Mouse (Mus musculus): ENCODE results near the gene Car10. TPM values are rescaled to one million over a fixed set of nuclear protein-coding genes. Genes with fewer than 3 reads are reported as not detected.
"Not testable (repeated sequence)": the region's sequence is repeated elsewhere in the genome, so short reads cannot be mapped to it uniquely, and the experiment has no call there.

The Car10 gene
- polyA plus RNA-seq, 1 experiment from 2014 or later: 12.5 TPM

GRCm38 (mm10) chr11:93337756-93338155, 239.9 kb downstream of the Car10 start:
- H3K36me3 ChIP-seq: no peaks in the 10 kb centered on the region
- 82% methylated on average over 3 of the region's 3 CpGs for WGBS
- H3K4me2 ChIP-seq (replicated peaks): no peak overlapping the region
- no peak for ATAC-seq (ENCODE audit: low FRiP score, low read depth)
- no peak overlapping the region for H3K4me3 ChIP-seq
- H3K9me3 ChIP-seq: no peaks in the 10 kb centered on the region
- H3K27ac ChIP-seq: no peak overlapping the region
- no peak overlapping the region for H3K9ac ChIP-seq
- no peaks in the 10 kb centered on the region for H3K4me1 ChIP-seq
- H3K27me3 ChIP-seq (replicated peaks): no peaks in the 10 kb centered on the region

DNA sequence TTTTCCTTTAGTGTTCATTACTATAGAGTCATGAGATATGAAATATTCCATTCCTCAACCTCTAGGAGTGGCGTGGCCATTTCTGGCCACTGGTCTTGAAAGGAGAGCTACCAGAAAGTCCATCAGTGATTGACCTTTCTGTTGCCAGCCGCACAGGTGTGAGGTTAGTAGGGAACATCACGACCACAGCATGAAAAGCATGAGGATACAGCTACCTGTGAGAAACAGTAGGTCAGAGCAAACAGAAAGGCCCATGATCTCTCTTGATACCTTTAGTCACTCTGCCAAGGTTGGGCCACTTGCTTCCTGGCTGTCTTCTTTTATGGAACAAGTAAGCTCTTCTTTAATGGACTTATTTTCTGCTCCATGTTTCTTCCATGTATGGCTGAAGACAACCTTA, 246.1 kb downstream of the Car10 start:
- ATAC-seq (ENCODE audit: low FRiP score, low read depth): no peak
- Histone ChIP-seq H3K27ac (no peak overlapping the region), H3K27me3 (replicated peaks) (no peaks in the 10 kb centered on the region), H3K36me3 (no peaks in the 10 kb centered on the region), H3K4me3 (no peak overlapping the region), H3K4me2 (replicated peaks) (no peak overlapping the region), H3K9me3 (no peaks in the 10 kb centered on the region), H3K4me1 (no peaks in the 10 kb centered on the region), H3K9ac (no peak overlapping the region)
- 88% methylated on average over 3 of the region's 3 CpGs for WGBS

- Histone ChIP-seq H3K36me3 (no peaks in the 10 kb centered on the region), H3K4me2 (replicated peaks) (no peak overlapping the region), H3K9me3 (no peaks in the 10 kb centered on the region), H3K27me3 (replicated peaks) (no peaks in the 10 kb centered on the region), H3K9ac (no peak overlapping the region), H3K27ac (no peak overlapping the region), H3K4me1 (no peaks in the 10 kb centered on the region), H3K4me3 (no peak overlapping the region)
- ATAC-seq (ENCODE audit: low FRiP score, low read depth): no peak
- 78% methylated on average over 3 of the region's 3 CpGs for WGBS
These were observed 247.0 kb downstream of the Car10 start for GRCm38 (mm10) chr11:93344869-93345268.

- no peak overlapping the region for H3K4me2 ChIP-seq (replicated peaks)
- ATAC-seq (ENCODE audit: low FRiP score, low read depth): no peak
- H3K4me3 ChIP-seq: no peak overlapping the region
- no peaks in the 10 kb centered on the region for H3K27me3 ChIP-seq (replicated peaks)
- 71% methylated on average over 2 of the region's 2 CpGs for WGBS
- no peak overlapping the region for H3K9ac ChIP-seq
- H3K9me3 ChIP-seq: no peaks in the 10 kb centered on the region
- no peaks in the 10 kb centered on the region for H3K4me1 ChIP-seq
- no peaks in the 10 kb centered on the region for H3K36me3 ChIP-seq
- H3K27ac ChIP-seq: no peak overlapping the region
These were observed 263.7 kb downstream of the Car10 start for GRCm38 (mm10) chr11:93361576-93361975.

DNA sequence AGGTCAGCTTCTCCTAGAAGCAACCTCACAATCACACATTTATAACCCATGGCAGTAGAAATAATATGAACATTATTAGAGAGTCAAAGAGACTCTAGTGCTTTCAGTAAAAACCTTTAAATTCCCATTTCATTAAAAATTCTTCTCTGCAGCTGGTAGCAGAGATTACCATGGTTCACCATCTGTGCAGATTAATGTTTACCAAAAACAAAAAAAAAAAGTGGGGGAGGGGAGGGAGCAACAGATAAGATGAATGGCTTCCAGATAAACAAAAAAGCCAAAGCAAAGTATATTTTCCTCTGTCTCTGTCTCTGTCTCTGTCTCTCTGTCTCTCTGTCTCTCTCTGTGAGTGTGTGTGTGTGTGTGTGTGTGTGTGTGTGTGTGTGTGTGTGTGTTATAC, 266.3 kb downstream of the Car10 start:
- H3K4me2 ChIP-seq (replicated peaks): no peak overlapping the region
- H3K4me1 ChIP-seq: no peaks in the 10 kb centered on the region
- H3K9ac ChIP-seq: no peak overlapping the region
- no peak overlapping the region for H3K27ac ChIP-seq
- H3K36me3 ChIP-seq: no peaks in the 10 kb centered on the region
- no peak for ATAC-seq (ENCODE audit: low FRiP score, low read depth)
- H3K27me3 ChIP-seq (replicated peaks): no peaks in the 10 kb centered on the region
- H3K9me3 ChIP-seq: no peaks in the 10 kb centered on the region
- H3K4me3 ChIP-seq: no peak overlapping the region

- Histone ChIP-seq H3K4me3 (no peak overlapping the region), H3K9ac (no peak overlapping the region), H3K4me1 (no peaks in the 10 kb centered on the region), H3K27me3 (replicated peaks) (no peaks in the 10 kb centered on the region), H3K27ac (no peak overlapping the region), H3K9me3 (no peaks in the 10 kb centered on the region), H3K36me3 (no peaks in the 10 kb centered on the region), H3K4me2 (replicated peaks) (no peak overlapping the region)
- ATAC-seq (ENCODE audit: low FRiP score, low read depth): no peak
- 56% methylated on average over 4 of the region's 4 CpGs for WGBS
These were observed 269.4 kb downstream of the Car10 start for GRCm38 (mm10) chr11:93367244-93367643.

DNA sequence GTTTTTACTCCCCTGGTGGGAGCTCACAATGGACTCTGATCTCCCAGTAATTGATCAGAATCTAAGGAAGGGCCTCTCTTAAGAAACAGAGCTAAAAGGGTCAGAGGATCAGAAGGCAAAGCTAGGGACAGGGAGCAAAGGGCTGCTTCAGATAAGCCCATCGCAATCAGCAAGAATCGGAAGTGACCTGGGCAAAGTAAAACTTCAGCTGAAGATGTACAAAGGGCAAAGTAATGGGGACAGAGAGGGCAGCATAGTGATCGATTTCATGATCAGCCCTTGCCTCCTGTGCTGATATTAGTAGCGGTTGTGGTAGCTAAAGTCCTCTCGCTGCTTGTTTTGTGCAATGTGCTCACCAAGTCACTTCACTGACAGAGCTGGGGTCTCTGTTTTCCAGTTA, 269.9 kb downstream of the Car10 start:
- H3K4me2 ChIP-seq (replicated peaks): no peak overlapping the region
- H3K4me3 ChIP-seq: no peak overlapping the region
- no peak overlapping the region for H3K9ac ChIP-seq
- ATAC-seq (ENCODE audit: low FRiP score, low read depth): no peak
- no peaks in the 10 kb centered on the region for H3K27me3 ChIP-seq (replicated peaks)
- 80% methylated on average over 5 of the region's 5 CpGs for WGBS
- no peaks in the 10 kb centered on the region for H3K4me1 ChIP-seq
- no peaks in the 10 kb centered on the region for H3K9me3 ChIP-seq
- no peaks in the 10 kb centered on the region for H3K36me3 ChIP-seq
- H3K27ac ChIP-seq: no peak overlapping the region

DNA sequence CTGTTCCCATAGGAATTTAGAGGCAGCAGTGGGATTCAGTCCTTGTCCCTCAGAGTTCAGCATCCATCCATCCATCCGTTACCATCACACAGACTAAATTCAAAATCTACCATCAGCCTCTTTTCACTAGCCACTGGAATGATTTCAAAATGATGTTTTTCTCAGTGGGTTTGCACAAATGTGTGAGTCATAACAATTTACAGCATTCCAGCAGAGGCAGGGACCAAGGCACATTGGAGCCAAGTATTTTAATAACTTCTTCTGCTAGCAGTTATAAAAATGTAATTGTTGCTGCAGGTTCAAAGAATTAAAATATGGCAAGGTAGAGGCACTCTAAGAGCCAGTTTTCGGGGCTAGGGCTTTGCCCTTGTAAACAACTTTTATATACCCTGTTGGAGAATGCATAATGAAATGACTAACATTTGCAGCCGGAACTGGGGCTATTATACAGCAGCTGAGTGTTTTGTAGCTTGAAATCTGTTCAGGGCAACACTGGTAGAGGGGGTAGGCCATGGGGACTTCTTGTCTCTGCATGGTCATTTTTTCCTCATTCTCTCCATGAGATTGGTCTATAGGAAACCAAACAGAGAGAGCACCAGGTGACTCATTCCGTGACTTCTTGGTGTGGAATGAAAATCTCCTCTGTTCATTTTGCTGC, 276.0 kb downstream of the Car10 start:
- Histone ChIP-seq H3K27me3 (replicated peaks) (no peaks in the 10 kb centered on the region), H3K36me3 (no peaks in the 10 kb centered on the region), H3K4me3 (no peak overlapping the region), H3K4me2 (replicated peaks) (no peak overlapping the region), H3K9ac (no peak overlapping the region), H3K9me3 (no peaks in the 10 kb centered on the region), H3K27ac (no peak overlapping the region), H3K4me1 (no peaks in the 10 kb centered on the region)
- no peak for ATAC-seq (ENCODE audit: low FRiP score, low read depth)
- 85% methylated on average over 4 of the region's 4 CpGs for WGBS

DNA sequence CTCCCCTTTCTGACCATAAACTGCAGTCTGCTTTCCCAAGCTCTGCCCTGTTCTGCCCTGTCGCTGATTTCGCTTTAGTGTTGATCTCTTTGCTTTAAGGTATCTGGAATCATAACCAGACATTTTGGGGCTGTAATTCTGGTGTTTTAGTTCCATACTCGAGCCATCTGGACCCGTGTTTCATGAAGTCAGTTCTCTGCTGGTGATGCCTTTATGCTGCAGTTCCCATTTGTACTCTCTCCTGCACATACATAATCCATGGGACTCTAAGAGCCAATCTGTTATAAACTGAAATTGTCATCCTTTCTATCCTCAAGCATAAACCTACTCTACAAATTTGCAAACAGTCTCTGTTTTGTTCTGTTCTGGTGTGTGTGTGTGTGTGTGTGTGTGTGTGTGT, 293.3 kb downstream of the Car10 start:
- H3K4me2 ChIP-seq (replicated peaks): no peak overlapping the region
- no peak overlapping the region for H3K27ac ChIP-seq
- H3K9me3 ChIP-seq: no peaks in the 10 kb centered on the region
- H3K4me1 ChIP-seq: no peaks in the 10 kb centered on the region
- no peaks in the 10 kb centered on the region for H3K36me3 ChIP-seq
- WGBS: 80% methylated on average over 4 of the region's 4 CpGs
- no peak overlapping the region for H3K4me3 ChIP-seq
- no peaks in the 10 kb centered on the region for H3K27me3 ChIP-seq (replicated peaks)
- H3K9ac ChIP-seq: no peak overlapping the region
- no peak for ATAC-seq (ENCODE audit: low FRiP score, low read depth)

DNA sequence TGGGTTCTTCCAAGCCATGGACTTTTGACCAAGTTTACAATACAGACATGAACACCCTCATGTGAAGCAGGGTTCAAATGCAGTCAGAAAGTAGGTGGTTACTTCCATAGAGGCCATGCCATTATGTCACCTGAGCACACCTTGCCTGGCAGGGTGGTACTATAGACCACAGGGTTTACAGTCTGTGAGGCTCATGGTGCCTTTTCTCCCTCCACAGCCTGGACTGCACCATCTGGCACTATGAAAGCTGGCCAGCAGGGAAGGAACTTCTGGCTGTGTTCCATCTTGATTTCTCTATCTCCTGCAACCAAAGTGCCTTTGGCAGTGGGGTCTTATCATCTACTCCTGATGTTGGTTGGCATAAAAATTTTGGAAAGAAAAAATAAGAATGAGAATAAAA, 295.5 kb downstream of the Car10 start:
- not testable (repeated sequence) for H3K4me2 ChIP-seq (replicated peaks); ATAC-seq (ENCODE audit: low FRiP score, low read depth); H3K36me3 ChIP-seq; H3K4me3 ChIP-seq; H3K27ac ChIP-seq; H3K4me1 ChIP-seq; H3K9ac ChIP-seq; H3K27me3 ChIP-seq (replicated peaks); H3K9me3 ChIP-seq

DNA sequence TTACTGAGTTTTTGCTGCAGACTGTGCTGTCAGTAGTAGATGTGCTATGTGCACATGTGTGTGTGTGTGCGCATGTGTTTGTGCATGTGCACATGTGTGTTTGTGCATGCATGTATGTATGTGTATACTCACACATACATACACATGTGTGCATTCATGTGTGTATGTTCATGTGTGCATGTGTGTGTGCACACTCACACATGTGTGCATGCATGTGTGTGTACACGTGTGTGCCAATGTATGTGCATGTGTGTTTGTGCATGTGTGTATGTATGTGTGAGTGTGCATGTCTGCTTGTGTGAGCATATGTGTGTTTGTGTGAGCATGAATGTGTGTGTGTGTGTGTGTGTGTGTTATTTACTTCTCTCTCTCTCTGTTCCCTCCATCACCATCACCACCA, 298.5 kb downstream of the Car10 start:
- Histone ChIP-seq H3K27me3 (replicated peaks) (no peaks in the 10 kb centered on the region), H3K9me3 (no peaks in the 10 kb centered on the region), H3K9ac (no peak overlapping the region), H3K27ac (no peak overlapping the region), H3K4me1 (no peaks in the 10 kb centered on the region), H3K36me3 (no peaks in the 10 kb centered on the region), H3K4me3 (no peak overlapping the region), H3K4me2 (replicated peaks) (no peak overlapping the region)
- ATAC-seq (ENCODE audit: low FRiP score, low read depth): no peak
- WGBS: 94% methylated on average over 2 of the region's 2 CpGs

- H3K9me3 ChIP-seq; H3K27ac ChIP-seq; H3K4me2 ChIP-seq (replicated peaks); ATAC-seq (ENCODE audit: low FRiP score, low read depth); H3K27me3 ChIP-seq (replicated peaks); H3K36me3 ChIP-seq; H3K4me1 ChIP-seq; H3K9ac ChIP-seq; H3K4me3 ChIP-seq: not testable (repeated sequence)
- WGBS: 87% methylated on average over 1 of the region's 1 CpGs
These were observed 303.3 kb downstream of the Car10 start for GRCm38 (mm10) chr11:93401167-93401566.

DNA sequence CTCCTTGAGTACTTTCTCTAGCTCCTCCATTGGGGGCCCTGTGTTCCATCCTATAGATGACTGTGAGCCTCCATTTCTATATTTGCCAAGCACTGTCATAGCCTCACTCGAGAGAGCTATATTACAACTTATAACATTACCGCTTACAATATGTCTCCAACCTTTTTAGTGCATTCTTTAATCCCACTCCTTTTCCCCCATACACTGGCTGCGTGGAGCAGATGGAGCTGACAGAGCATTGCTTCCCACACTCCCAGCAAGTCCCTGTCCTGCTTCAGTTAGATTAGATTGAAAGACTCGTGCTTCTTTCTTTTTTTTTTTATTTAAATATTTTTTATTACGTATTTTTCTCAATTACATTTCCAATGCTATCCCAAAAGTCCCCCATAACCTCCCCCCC, 310.2 kb downstream of the Car10 start:
- ATAC-seq (ENCODE audit: low FRiP score, low read depth): no peak
- Histone ChIP-seq H3K4me1 (no peaks in the 10 kb centered on the region), H3K27me3 (replicated peaks) (no peaks in the 10 kb centered on the region), H3K4me3 (no peak overlapping the region), H3K36me3 (no peaks in the 10 kb centered on the region), H3K4me2 (replicated peaks) (no peak overlapping the region), H3K27ac (no peak overlapping the region), H3K9ac (no peak overlapping the region), H3K9me3 (no peaks in the 10 kb centered on the region)
- 85% methylated on average over 5 of the region's 5 CpGs for WGBS

Measured in neural tube, embryonic 12.5 days (tissue).